Comparison of ENCODE assay signal across 14 mouse cellular contexts in genomic region chr14:61290664-61291063, GRCm38 (mm10). TPM values are rescaled to one million over a fixed set of nuclear protein-coding genes. Genes with fewer than 3 reads are reported as not detected.
A peak's percentile ranks its signal among the peaks of the same experiment; 100 is the strongest.
DNase-seq lines count a peak whose midpoint lies in the region; ATAC-seq lines count a peak whose summit lies in the region.
"Had no signal": no experiment of that assay in that cellular context is flagged by ENCODE, and none has a peak within 500 bp of the region (broad histone marks: within the 10 kb centered on the region; RNA-seq: fewer than 3 reads in every experiment).

No protein-coding gene starts in this region.

- no peak overlapping the region for H3K4me2 ChIP-seq in kidney, embryonic 15.5 days
- H3K4me2 ChIP-seq: hindbrain, embryonic 13.5 days; limb, embryonic 15.5 days; midbrain, embryonic 11.5 days had no signal

- peak; percentile 37 for DNase-seq in kidney, adult 18-20 months
- DNase-seq in adrenal gland, adult 2 months, result peak; percentile 76
- peak; percentile 69 to 73 for DNase-seq in adrenal gland, postnatal 36 days
- DNase-seq in large intestine, adult 2 months (ENCODE audit: low read depth, low spot score), result peak; percentile 28
- no peak for DNase-seq in frontal cortex, postnatal 36 days (ENCODE audit: low spot score in 2 of 2)

- H3K27me3 ChIP-seq in kidney, embryonic 15.5 days, result no peaks in the 10 kb centered on the region
- H3K27me3 ChIP-seq: limb, embryonic 15.5 days had no signal

- no peaks in the 10 kb centered on the region for H3K9me3 ChIP-seq in kidney, embryonic 15.5 days (replicated peaks)
- H3K9me3 ChIP-seq: forebrain, embryonic 10.5 days; hindbrain, embryonic 13.5 days; limb, embryonic 15.5 days had no signal

- no peak overlapping the region for H3K9ac ChIP-seq in kidney, embryonic 15.5 days
- H3K9ac ChIP-seq: hindbrain, embryonic 13.5 days; limb, embryonic 15.5 days had no signal

- no peak overlapping the region for H3K4me3 ChIP-seq in kidney, embryonic 15.5 days (replicated peaks)
- H3K4me3 ChIP-seq: forebrain, embryonic 10.5 days; hindbrain, embryonic 13.5 days; limb, embryonic 15.5 days had no signal

- H3K27ac ChIP-seq in kidney, embryonic 15.5 days, result no peak overlapping the region
- H3K27ac ChIP-seq: forebrain, embryonic 10.5 days; hindbrain, embryonic 13.5 days; limb, embryonic 15.5 days had no signal

- no peaks in the 10 kb centered on the region for H3K4me1 ChIP-seq in kidney, embryonic 15.5 days
- H3K4me1 ChIP-seq: forebrain, embryonic 10.5 days; hindbrain, embryonic 13.5 days had no signal

- no peak for ATAC-seq in kidney, embryonic 15.5 days (replicated peaks; ENCODE audit: low FRiP score)
- no peak for ATAC-seq in megakaryocyte-erythroid progenitor cell, adult 5-6 weeks (replicated peaks; ENCODE audit: low FRiP score, low TSS enrichment, poor library complexity, severe bottlenecking)
- ATAC-seq in inflammation-experienced regulatory T-cells, adult 6 months, result no peak

- H3K36me3 ChIP-seq in kidney, embryonic 15.5 days, result no peaks in the 10 kb centered on the region
- H3K36me3 ChIP-seq: forebrain, embryonic 10.5 days; hindbrain, embryonic 13.5 days; limb, embryonic 15.5 days had no signal

- 55% methylated on average over 3 of the region's 3 CpGs for WGBS in kidney, embryonic 15.5 days
- WGBS in large intestine, adult 2 months, result 10% methylated on average over 3 of the region's 3 CpGs

RNA-seq across cellular contexts. Expression of gene Arl11, which starts 18.9 kb away (rescaled TPM):
- 0.82 and 0.84 TPM in 2 replicates for polyA plus RNA-seq in kidney, embryonic 15.5 days (2015; fragmentation: Nextera tagmentation; extraction: Ambion mirVana)
- 1 to 10 TPM in 1 of 2 experiments, under 1 TPM in 1; 0.97 to 1.3 TPM for total RNA-seq in adrenal gland, adult 2 months (2021)
- polyA plus RNA-seq in adrenal gland, adult 2 months (2012; rRNA removed), result 0.83 and 1.3 TPM in 2 replicates
- 1 to 10 TPM in 1 of 2 experiments, under 1 TPM in 1; 0.49 to 2.1 TPM for total RNA-seq in adrenal gland, postnatal 36 days (2021)
- 1.8 and 3.0 TPM in 2 replicates for polyA plus RNA-seq in large intestine, adult 2 months (2012; rRNA removed)
- 0.99 and 2.4 TPM in 2 replicates for total RNA-seq in megakaryocyte-erythroid progenitor cell, adult 5-6 weeks (2014; fragmentation: Nextera tagmentation)
- total RNA-seq in megakaryocyte-erythroid progenitor cell, adult 5-6 weeks (2017), result 0.46 TPM in 1 of 2 replicates, not detected in the other
- under 1 TPM; 0.30 to 0.64 (median 0.53) TPM for polyA plus RNA-seq in inflammation-experienced regulatory T-cells, adult 6 months (2017; shearing (Covaris generic))
- total RNA-seq: ES-E14 had no signal

RNA-seq across cellular contexts. Expression of gene Sgcg, which starts 32.4 kb away (rescaled TPM):
- 1.1 and 1.8 TPM in 2 replicates for polyA plus RNA-seq in kidney, embryonic 15.5 days (2015; fragmentation: Nextera tagmentation; extraction: Ambion mirVana)
- 1 to 10 TPM in 1 of 2 experiments, under 1 TPM in 1; 0.89 to 3.0 TPM for total RNA-seq in adrenal gland, adult 2 months (2021)
- polyA plus RNA-seq in adrenal gland, adult 2 months (2012; rRNA removed), result not detected in 2 replicates
- total RNA-seq in adrenal gland, postnatal 36 days (2021), result 1 to 10 TPM in 1 of 2 experiments, under 1 TPM in 1; 0.73 to 1.9 TPM
- polyA plus RNA-seq in large intestine, adult 2 months (2012; rRNA removed), result 0.27 and 0.30 TPM in 2 replicates
- total RNA-seq in megakaryocyte-erythroid progenitor cell, adult 5-6 weeks (2014; fragmentation: Nextera tagmentation), result not detected in 2 replicates
- total RNA-seq in megakaryocyte-erythroid progenitor cell, adult 5-6 weeks (2017), result not detected in 2 replicates
- not detected for polyA plus RNA-seq in inflammation-experienced regulatory T-cells, adult 6 months (2017; shearing (Covaris generic))
- total RNA-seq: neutrophil, adult 5-6 weeks had no signal
- polyA plus RNA-seq: forebrain, embryonic 10.5 days; midbrain, embryonic 11.5 days had no signal

Comparison
In these comparisons a context has a peak if more than half of its experiments do, and no peak if none do; other contexts are left out.
1. DNase-seq: peak in kidney, adult 18-20 months (single experiment), adrenal gland, adult 2 months (single experiment), adrenal gland, postnatal 36 days (2 of 2) and large intestine, adult 2 months (single experiment); none in frontal cortex, postnatal 36 days (0 of 2).